Comparison of ENCODE assay signal across 15 mouse cellular contexts in the genomic region with DNA sequence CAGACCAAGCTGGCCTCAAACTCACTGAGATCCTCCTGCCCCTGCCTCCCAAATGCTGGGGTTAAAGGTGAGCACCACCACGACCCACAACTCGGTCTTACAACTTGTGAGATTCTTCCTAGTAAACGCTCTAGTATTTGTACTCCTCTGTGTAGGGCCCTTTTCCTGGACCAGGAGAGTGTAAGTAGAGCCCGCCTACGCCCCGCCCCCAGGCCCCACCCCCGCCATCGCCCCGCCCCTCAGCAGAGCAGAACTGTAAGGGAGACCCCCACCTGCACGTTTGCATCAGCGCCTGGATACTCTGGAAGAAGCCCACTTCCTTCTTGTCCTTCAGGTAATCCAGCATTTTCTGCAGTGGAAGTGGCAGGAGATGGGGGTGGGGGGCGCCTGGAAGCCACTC.
DNase-seq lines count a peak whose midpoint lies in the region; ATAC-seq lines count a peak whose summit lies in the region.
"Had no signal": no experiment of that assay in that cellular context is flagged by ENCODE, and none has a peak within 500 bp of the region (broad histone marks: within the 10 kb centered on the region; RNA-seq: fewer than 3 reads in every experiment).

No protein-coding gene starts in this region.

- H3K27ac ChIP-seq in kidney, embryonic 15.5 days = no peak overlapping the region
- H3K27ac ChIP-seq in hindbrain, embryonic 16.5 days (ENCODE audit: low read depth, low read length) = no peak overlapping the region
- no peak overlapping the region for H3K27ac ChIP-seq in neural tube, embryonic 15.5 days (replicated peaks)
- H3K27ac ChIP-seq: gastrocnemius, adult 2 months had no signal

- H3K4me2 ChIP-seq in kidney, embryonic 15.5 days = peak overlapping the region; percentile 34
- peak overlapping the region; percentile 39 for H3K4me2 ChIP-seq in hindbrain, embryonic 16.5 days (ENCODE audit: low read length)
- H3K4me2 ChIP-seq in neural tube, embryonic 15.5 days = peak overlapping the region; percentile 45
- H3K4me2 ChIP-seq: heart, embryonic 12.5 days had no signal

- no peak overlapping the region for H3K4me3 ChIP-seq in kidney, embryonic 15.5 days (replicated peaks)
- H3K4me3 ChIP-seq in hindbrain, embryonic 16.5 days (ENCODE audit: low read length) = peak overlapping the region; percentile 24
- H3K4me3 ChIP-seq in neural tube, embryonic 15.5 days (replicated peaks) = no peak overlapping the region
- H3K4me3 ChIP-seq: erythroblast, embryonic 14.5 days; gastrocnemius, adult 2 months; heart, embryonic 12.5 days had no signal

- WGBS in kidney, embryonic 15.5 days = 5% methylated on average over 12 of the region's 12 CpGs
- WGBS in hindbrain, embryonic 16.5 days = 8% methylated on average over 11 of the region's 12 CpGs
- WGBS in neural tube, embryonic 15.5 days = 4% methylated on average over 12 of the region's 12 CpGs

- 0 out of 2 replicates have a peak, but pooled peaks cover 6% of the 10 kb centered on the region for H3K27me3 ChIP-seq in kidney, embryonic 15.5 days
- H3K27me3 ChIP-seq in hindbrain, embryonic 16.5 days (replicated peaks; ENCODE audit: control insufficient read depth, insufficient read depth, low read length) = no peaks in the 10 kb centered on the region; the same call in 1 of the 2 replicates
- H3K27me3 ChIP-seq in neural tube, embryonic 15.5 days (replicated peaks) = 0 out of 2 replicates have a peak, but pooled peaks cover 8% of the 10 kb centered on the region

- DNase-seq in kidney, adult 8-10 months = no peak
- DNase-seq in thymus, postnatal 4 days = peak; percentile 52
- DNase-seq in thymus, adult 18-20 months = no peak
- no peak for DNase-seq in c-Kit-positive CD71-positive TER-119-positive erythroid progenitor cells, embryonic 14.5 days (ENCODE audit: low spot score)
- no peak for DNase-seq in right cerebral cortex, postnatal 4 days
- DNase-seq: adrenal gland, adult 8-10 months; cerebellum, postnatal 25 days; gastrocnemius, adult 2 months; kidney, postnatal 4 days had no signal

- H3K9me3 ChIP-seq in kidney, embryonic 15.5 days (replicated peaks) = no peaks in the 10 kb centered on the region; the same call in 1 of the 2 replicates
- H3K9me3 ChIP-seq in hindbrain, embryonic 16.5 days (ENCODE audit: control insufficient read depth, low read length) = no peaks in the 10 kb centered on the region; the same call in 1 of the 2 replicates
- H3K9me3 ChIP-seq in neural tube, embryonic 15.5 days (replicated peaks) = no peaks in the 10 kb centered on the region

- H3K36me3 ChIP-seq in kidney, embryonic 15.5 days = no peaks in the 10 kb centered on the region
- H3K36me3 ChIP-seq in hindbrain, embryonic 16.5 days (ENCODE audit: control insufficient read depth, insufficient read depth, low read length) = no peaks in the 10 kb centered on the region
- no peaks in the 10 kb centered on the region for H3K36me3 ChIP-seq in neural tube, embryonic 15.5 days
- H3K36me3 ChIP-seq: heart, embryonic 12.5 days had no signal

- peaks cover 32% of the 10 kb centered on the region for H3K4me1 ChIP-seq in kidney, embryonic 15.5 days
- H3K4me1 ChIP-seq in hindbrain, embryonic 16.5 days (ENCODE audit: control insufficient read depth, insufficient read depth, low read depth, low read length) = no peaks in the 10 kb centered on the region
- peaks cover 15% of the 10 kb centered on the region; the same call in 1 of the 2 replicates for H3K4me1 ChIP-seq in neural tube, embryonic 15.5 days

- H3K9ac ChIP-seq in kidney, embryonic 15.5 days = no peak overlapping the region
- peak overlapping the region; percentile 32; the same call in 1 of the 2 replicates for H3K9ac ChIP-seq in hindbrain, embryonic 16.5 days (ENCODE audit: low read depth, low read length)
- no peak overlapping the region for H3K9ac ChIP-seq in neural tube, embryonic 15.5 days (replicated peaks)
- H3K9ac ChIP-seq: heart, embryonic 12.5 days had no signal

- no peak for ATAC-seq in kidney, embryonic 15.5 days (replicated peaks; ENCODE audit: low FRiP score)
- peak; percentile 60 for ATAC-seq in hindbrain, embryonic 16.5 days
- ATAC-seq in neural tube, embryonic 15.5 days (ENCODE audit: low FRiP score) = peak; percentile 70
- ATAC-seq: Patski had no signal
